Mouse (Mus musculus) retina, embryonic 14.5 days (tissue): Measurements from ENCODE around the gene Krtap26-1.

Experiments used
- DNase-seq: peaks from one replicate; pipeline ENCODE4 v3.0.0-alpha.2; 2015; ENCODE audit warnings: low spot score

Krtap26-1 gene

GRCm38 (mm10) chr16:88647358-88647846, at the start of gene Krtap26-1:
Krtap26-1 (minus strand) TSS chr16:88647796.
- no peak for DNase-seq

DNA sequence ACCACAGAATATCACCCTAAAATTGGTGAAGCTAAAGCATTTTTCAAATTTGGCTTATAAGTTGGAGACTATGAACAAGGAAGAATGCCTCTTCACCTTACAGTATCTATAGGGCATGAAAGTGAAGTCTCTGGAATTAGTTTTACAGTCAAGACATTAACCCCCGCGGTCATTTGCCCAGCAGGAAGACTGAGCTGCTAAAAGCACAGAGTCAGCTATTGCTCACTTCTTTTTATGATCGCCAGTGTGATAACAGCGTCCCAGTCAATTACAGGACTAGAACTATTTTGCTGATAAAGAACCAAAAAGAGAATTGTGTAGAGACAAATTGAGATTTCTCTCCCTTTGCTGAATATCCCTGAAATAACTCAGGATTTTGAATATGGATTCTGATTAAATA, 48.7 kb upstream of the Krtap26-1 start:
- no peak for DNase-seq

- DNase-seq: no peak
Observed at GRCm38 (mm10) chr16:88681282-88681681, 33.7 kb upstream of the Krtap26-1 start.

DNA sequence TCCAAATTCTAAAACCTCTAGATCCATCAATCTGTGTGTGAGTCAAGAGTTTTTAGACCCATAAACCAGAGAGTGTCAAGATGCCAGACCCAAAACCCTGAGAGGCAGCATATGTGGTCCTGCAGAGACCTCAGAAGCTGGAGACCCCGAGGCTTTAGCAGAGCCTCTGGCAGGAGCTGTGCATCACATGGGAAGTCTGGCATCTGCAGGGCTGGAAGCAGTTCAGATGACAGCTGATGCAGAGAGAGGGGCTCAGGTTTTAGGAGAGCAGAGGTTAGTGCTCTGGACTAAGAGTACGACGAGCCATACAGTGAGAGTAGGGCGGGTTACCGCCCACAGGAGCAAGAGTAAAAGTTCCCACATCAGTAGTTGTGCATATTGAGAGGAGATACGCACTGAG, 31.5 kb upstream of the Krtap26-1 start:
- no peak for DNase-seq

GRCm38 (mm10) chr16:88671571-88671970, 24.0 kb upstream of the Krtap26-1 start, which contains the start of gene Krtap27-1:
Krtap27-1 (minus strand) TSS chr16:88671671.
- no peak for DNase-seq

GRCm38 (mm10) chr16:88657426-88657825, 9.8 kb upstream of the Krtap26-1 start:
- peak; percentile 15 for DNase-seq

GRCm38 (mm10) chr16:88651952-88652351, 4.4 kb upstream of the Krtap26-1 start:
- no peak for DNase-seq

DNA sequence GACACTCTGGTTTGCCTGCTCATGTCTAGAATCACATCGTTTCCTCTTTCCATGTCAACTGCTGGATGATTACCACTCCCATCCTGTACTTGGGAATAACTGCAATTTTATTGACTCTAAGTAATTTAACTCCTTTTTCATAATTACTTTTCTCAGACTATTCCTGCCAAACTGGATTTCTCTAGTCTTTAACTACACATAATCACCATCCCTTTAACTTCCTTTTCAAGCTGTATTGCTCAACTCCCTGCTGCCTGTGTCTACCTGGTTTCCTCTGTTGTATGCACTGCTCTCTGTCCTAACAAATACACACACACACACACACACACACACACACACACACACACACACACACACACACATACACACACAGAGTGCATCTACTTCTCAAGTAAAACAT, 3.5 kb upstream of the Krtap26-1 start:
- no peak for DNase-seq

DNA sequence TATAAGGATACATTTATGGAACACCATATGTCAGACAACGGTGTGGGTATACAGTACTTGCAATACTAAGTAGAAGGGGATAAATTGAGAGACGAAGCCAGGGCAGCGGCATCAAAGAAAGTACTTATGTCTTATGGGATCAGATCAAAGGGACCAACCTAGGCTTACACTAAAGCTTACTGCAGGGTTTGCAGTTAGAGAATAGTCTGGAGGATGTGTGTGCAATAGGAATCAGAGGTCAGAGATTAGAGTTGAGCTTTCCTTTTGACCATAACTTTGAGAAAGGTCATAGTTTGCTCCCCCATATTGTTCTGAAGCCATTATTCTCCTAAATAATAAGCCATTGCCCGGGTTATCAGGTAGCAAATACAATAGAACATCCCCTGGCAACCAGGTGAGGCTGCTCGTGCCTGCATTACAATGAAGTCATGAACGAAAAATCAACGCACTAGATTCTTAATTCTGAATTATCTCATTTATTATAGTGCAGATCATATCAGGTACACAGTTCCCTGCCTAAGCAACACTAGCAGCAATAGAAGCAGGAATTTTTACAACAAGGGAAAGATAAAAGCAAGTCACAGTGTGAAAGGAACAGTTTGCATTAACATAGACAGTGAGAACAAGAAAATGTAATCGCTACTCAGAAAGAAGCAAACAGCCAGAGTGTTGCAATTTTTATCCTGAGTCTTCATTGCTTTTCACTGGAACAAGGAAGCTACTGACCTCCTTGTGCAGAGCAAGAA, 1.1 kb downstream of the Krtap26-1 start:
- DNase-seq: no peak

GRCm38 (mm10) chr16:88640053-88640452, 7.5 kb downstream of the Krtap26-1 start:
- no peak for DNase-seq

- no peak for DNase-seq
Observed at GRCm38 (mm10) chr16:88635142-88635541, 12.5 kb downstream of the Krtap26-1 start.

GRCm38 (mm10) chr16:88631474-88631873, 16.1 kb downstream of the Krtap26-1 start:
- no peak for DNase-seq

DNA sequence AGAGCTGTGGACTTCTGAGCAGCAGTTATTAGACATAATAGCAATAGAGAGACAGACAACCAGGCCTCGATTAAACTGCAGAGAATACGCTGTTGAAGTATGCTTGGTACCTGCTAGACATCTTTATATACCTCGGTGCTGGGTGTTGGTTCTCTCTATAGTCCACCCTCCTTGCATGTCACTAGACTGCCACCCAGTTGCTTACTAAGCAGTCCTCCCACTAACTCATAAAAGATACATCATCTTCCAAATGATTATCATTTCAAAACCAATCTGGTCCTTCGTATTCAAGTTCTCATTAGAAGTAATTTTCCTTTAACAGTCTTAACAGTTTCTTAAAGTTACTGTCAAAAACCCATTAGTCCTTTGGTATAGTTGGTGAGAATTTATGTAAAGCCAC, 20.0 kb downstream of the Krtap26-1 start, which contains the start of gene 2310079G19Rik:
TSS of gene 2310079G19Rik (minus strand) at position 101 of the 400 bp plus-strand sequence.
- DNase-seq: no peak

DNA sequence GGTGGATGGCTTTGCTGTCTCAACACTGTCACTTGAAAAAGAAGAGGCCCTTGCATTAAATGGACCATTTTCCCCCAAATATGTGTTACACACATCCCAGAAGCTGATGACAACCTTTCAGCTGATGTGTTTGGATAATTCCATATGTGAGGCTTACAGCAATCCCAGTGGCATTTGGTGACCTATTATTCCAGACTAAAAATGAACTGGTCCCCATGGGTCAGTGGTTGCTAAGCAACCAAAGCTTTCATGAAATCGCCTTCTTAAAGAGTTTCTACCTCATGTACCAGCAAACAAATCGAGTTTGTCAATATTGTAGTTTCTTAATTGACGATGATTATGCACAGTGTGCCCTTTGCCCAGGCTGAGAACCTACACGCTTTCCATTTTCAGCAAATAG, 34.9 kb downstream of the Krtap26-1 start:
- peak; percentile 62 for DNase-seq

DNA sequence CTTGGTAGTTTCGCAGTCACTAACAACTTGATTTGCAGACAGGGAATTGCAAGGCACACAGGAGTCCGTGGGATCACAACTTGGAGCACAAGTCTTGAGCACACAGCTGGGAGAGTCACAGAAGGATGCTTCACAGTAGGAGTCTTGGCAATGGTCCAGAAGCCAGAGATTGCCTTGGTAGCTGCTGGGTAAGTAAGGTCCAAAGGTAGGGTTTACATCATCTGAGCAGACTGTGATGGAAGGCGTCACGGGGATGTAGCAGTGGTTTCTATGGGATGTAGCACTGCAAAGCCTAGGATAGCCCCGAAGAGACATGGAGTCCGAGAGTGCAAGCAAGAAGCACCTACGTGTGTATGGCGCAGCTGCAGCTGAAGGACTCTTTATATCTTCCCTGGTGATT, 35.7 kb downstream of the Krtap26-1 start, which contains the start of gene Krtap24-1:
TSS of gene Krtap24-1 (minus strand) at position 358 of the 400 bp plus-strand sequence.
- DNase-seq: no peak

DNA sequence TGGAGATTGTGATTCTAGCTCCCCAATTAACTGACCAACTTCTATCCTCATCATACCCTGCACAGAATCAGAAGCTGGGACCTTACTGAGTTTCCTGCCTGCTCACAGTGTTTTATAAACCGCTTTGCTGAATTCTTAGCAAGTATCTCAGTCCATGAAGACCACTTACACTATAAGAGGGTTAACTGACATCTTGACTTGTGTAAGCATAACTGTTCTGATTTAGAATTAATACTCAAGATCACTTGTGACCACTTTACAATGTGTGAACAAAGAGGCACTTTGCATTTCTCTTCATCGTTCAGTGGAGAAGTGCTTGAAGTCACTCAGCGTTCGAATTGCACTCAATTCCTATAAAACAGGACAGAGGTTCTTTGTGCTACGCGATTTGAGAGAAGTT, 43.0 kb downstream of the Krtap26-1 start:
- no peak for DNase-seq

DNA sequence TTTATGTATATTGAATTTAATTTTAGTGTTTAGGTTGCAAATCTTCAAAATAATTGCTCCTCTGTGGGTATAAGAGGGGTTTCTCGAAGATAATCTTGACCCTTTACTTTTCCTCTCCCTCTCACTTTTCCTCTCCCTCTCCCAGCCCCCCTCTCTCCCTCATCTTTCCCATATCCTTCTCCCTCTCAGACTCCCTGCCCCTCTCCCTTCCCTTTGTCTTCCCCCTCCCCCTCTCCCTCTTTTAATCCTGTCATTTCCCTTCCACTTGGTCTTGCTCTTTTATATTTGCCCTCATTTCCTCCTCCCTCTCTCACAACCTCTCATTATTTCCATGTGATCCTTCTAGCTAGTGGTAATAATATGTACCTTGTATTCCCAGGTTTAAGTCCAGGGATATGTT, 45.1 kb downstream of the Krtap26-1 start:
- DNase-seq: peak; percentile 9

DNA sequence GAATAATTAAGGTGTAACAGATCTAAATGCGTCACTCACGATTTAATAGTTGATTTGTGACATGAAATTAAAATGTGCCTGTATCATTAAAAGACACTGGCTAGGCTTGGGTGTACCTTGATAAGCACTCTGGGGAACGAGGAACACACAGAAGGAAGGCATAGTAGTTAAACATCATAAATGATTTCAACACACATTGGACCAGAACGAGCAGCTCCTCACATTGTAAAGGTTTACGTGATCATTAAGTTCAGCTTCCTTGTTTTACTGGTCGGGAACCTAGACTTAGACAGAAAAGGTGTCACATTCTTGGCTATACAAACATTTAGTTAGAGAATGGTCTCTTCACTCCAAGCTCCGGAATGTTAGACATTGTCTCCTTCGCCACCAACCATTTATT, 47.3 kb downstream of the Krtap26-1 start:
- no peak for DNase-seq

GRCm38 (mm10) chr16:88599504-88600237, 47.9 kb downstream of the Krtap26-1 start:
- no peak for DNase-seq
